Mouse (Mus musculus) lung, adult 10 weeks (tissue): ENCODE results near the gene Pnp2. TPM values are rescaled to one million over a fixed set of nuclear protein-coding genes. Genes with fewer than 3 reads are reported as not detected.

Experiments
- polyA plus RNA-seq: library from polyadenylated mRNA; stranded (reverse); fragments of 350-450 nt; fragmentation: Illumina TruSeq; extraction: RNeasy Lipid Tissue Mini Kit (QIAGEN cat#74804); gene quantifications from one replicate; pipeline ENCODE4 v1.2.3, GENCODE M21; 2014; ENCODE audit warnings: low read depth, low replicate concordance; ENCODE audit not compliant: insufficient read depth

Gene Pnp2
- 1.7 TPM for polyA plus RNA-seq

GRCm38 (mm10) chr14:50955942-50956508 is at the start of gene Pnp2:
Pnp2 (plus strand) TSS chr14:50955992.

GRCm38 (mm10) chr14:50924281-50925064 is 31.3 kb upstream of the Pnp2 start, which contains the start of the genes Osgep and Apex1:
Osgep (minus strand) TSS chr14:50924893.
Apex1 (plus strand) TSS chr14:50924968.

GRCm38 (mm10) chr14:50930754-50931492 is 24.9 kb upstream of the Pnp2 start, which contains the start of the genes Pip4p1 and Pnp:
Pip4p1 (minus strand) TSS chr14:50930856.
Pnp (plus strand) TSS chr14:50931082.

GRCm38 (mm10) chr14:50943932-50944667 is 11.7 kb upstream of the Pnp2 start, which contains the start of gene Gm49342:
Gm49342 (plus strand) TSS chr14:50944517.

GRCm38 (mm10) chr14:51007152-51007801 is 51.5 kb downstream of the Pnp2 start, which contains the start of gene Rnase10:
Rnase10 (plus strand) TSS chr14:51007751.

Other genes starting within 250 kb of the Pnp2 start
- not detected for gene Olfr748, start 248.6 kb upstream of the Pnp2 start, polyA plus RNA-seq
- gene Olfr749, start 210.9 kb upstream of the Pnp2 start, polyA plus RNA-seq: not detected
- gene Ttc5, start 170.5 kb upstream of the Pnp2 start, polyA plus RNA-seq: 27.1 TPM
- gene Ccnb1ip1, start 148.3 kb upstream of the Pnp2 start, polyA plus RNA-seq: not detected
- 18.8 TPM for gene Parp2, start 148.2 kb upstream of the Pnp2 start, polyA plus RNA-seq
- 24.0 TPM for gene Tep1, start 85.4 kb upstream of the Pnp2 start, polyA plus RNA-seq
- gene Klhl33, start 58.5 kb upstream of the Pnp2 start, polyA plus RNA-seq: 0.58 TPM
- gene Osgep, start 31.1 kb upstream of the Pnp2 start, polyA plus RNA-seq: 62.6 TPM
- gene Apex1, start 31.0 kb upstream of the Pnp2 start, polyA plus RNA-seq: 29.3 TPM
- 40.5 TPM for gene Pip4p1, start 25.1 kb upstream of the Pnp2 start, polyA plus RNA-seq
- gene Pnp, start 24.9 kb upstream of the Pnp2 start, polyA plus RNA-seq: 75.4 TPM
- gene Gm49342, start 11.5 kb upstream of the Pnp2 start, polyA plus RNA-seq: 28.1 TPM
- gene Rnase10, start 51.8 kb downstream of the Pnp2 start, polyA plus RNA-seq: not detected
- gene Rnase9, start 85.9 kb downstream of the Pnp2 start, polyA plus RNA-seq: not detected
- not detected for gene Rnase11, start 94.2 kb downstream of the Pnp2 start, polyA plus RNA-seq
- gene Rnase12, start 101.7 kb downstream of the Pnp2 start, polyA plus RNA-seq: not detected
- gene Olfr750, start 118.4 kb downstream of the Pnp2 start, polyA plus RNA-seq: 1.1 TPM
- gene Rnase4, start 135.1 kb downstream of the Pnp2 start, polyA plus RNA-seq: 581 TPM
- 75.0 TPM for gene Ang, start 135.2 kb downstream of the Pnp2 start, polyA plus RNA-seq
- not detected for gene Eddm3b, start 158.4 kb downstream of the Pnp2 start, polyA plus RNA-seq
- 18.2 TPM for gene Rnase6, start 167.9 kb downstream of the Pnp2 start, polyA plus RNA-seq
- gene Rnase1, start 190.8 kb downstream of the Pnp2 start, polyA plus RNA-seq: not detected
- gene Rnase2b, start 206.3 kb downstream of the Pnp2 start, polyA plus RNA-seq: not detected
- gene Ang2, start 243.2 kb downstream of the Pnp2 start, polyA plus RNA-seq: not detected
- gene Ear14, start 247.4 kb downstream of the Pnp2 start, polyA plus RNA-seq: not detected